Mouse (Mus musculus): ENCODE results near the gene Snx15.
A peak's percentile ranks its signal among the peaks of the same experiment; 100 is the strongest.

Snx15 gene

DNA sequence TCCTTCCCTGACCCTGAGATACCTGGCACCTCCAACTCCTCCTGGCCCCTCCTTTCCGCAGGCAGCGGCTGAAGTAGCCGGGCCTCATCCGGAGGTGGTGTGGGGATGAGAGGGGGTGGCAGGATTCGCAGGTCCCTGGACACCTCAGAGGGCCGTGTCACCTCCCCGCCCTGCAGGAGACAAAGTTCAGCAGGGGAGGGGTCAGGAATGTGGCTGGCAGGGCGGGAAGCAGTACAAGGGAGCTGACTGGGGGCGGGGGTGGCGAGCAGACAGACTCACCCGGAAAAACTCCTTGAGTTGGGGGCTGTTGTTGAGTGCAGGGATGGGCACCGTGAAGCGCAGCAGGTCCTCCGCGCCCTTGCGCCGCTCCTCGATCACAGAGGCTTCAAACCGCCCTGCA is 6.3 kb downstream of the Snx15 start:
- peak in 1 of 2 experiments; percentile 62 for DNase-seq (ENCODE audit: low spot score in 2 of 2)

DNA sequence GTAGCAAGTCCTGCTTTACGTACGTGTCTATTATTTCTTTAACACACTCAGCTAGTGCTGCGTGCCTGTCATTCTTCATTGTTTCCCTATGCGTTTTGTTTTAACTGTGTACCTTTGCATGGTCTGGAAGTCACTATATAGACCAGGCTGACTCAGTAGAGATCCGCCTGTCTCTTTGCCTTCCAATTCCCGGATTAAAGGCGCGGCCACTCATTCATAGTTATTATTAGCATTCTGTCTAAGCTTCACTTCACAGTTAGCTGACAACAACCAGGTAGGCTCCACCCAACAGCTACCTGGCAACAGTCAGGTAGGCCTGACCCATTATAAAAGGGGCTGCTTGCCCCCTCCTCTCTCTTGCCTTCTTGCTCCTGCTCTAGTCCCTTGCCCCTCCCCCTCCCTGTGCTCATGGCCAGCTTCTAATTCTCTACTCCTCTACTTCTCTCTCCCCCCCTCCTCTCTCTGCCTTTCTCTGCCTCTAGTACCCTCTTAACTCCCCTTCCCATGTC is 9.4 kb downstream of the Snx15 start:
- no peak for DNase-seq (ENCODE audit: low spot score in 2 of 2)

DNA sequence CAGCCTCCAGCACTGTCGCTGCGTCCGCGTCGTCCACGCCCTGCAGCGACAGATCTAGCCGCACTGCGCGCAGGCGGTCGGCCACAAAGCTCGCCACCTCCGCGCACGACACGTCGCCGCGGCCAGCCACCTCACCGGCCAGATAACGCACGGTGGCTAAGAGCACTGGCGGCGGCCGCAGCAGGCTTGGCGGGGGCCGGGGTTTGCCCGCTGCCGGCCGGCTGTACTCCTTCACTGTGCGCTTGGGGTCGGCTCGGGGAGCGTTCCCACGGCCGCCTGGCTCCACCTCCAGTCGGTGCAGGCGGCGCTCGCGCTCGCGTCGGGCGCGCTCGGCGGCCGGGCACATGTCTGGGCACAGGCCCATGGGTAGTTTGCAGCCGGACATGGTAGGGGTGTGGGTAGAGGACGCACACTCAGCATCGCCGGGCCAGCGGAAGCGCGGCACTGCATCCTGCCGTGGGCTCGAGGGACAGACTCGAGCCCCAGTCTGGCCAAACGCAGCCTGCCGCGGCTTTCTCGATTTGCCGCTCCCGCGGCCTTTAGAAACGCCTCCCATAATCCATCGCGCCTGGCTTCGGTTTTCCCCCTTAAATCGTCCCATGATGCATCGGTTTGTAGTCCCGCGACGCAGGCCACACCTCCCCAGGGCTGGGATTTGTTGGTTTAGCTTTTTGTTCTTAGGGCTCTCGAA is 10.0 kb downstream of the Snx15 start, which contains the start of gene Sac3d1:
Gene Sac3d1, minus strand, starts transcription at position 665 of the 691 bp plus-strand sequence.
- DNase-seq (ENCODE audit: low spot score in 2 of 2), result peak; percentile 88 to 92

DNA sequence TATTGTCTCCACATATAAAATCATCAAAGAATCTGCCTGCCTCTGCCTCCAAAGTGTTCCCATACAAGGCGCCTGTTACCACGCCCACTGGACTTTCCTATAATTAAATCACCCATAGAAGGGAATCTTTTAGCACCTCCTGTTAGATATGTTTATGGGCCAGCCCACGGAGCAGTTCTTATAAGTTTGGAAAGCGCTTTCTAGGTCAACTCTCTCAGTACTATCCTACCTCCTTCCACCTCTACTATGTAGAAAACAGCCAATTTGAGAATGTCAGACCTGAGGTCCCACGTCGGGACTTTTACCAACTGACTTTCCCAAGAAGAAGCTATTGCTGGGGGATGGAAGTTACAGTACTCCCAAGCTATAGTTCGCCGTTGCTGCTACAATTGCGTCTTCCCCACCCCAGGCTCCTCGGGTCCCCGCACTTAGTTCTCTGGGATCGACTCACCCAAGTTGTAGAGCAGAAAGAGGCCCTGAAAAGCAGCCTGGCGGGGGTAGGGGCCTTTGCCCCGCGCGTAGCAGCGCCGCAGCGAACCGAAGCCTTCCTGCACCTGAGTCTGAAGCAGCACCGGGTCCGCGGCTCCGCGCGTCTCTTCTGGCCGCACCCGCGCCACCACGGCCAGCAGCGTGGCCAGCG is 10.6 kb downstream of the Snx15 start:
- DNase-seq (ENCODE audit: low spot score in 2 of 2), result no peak

DNA sequence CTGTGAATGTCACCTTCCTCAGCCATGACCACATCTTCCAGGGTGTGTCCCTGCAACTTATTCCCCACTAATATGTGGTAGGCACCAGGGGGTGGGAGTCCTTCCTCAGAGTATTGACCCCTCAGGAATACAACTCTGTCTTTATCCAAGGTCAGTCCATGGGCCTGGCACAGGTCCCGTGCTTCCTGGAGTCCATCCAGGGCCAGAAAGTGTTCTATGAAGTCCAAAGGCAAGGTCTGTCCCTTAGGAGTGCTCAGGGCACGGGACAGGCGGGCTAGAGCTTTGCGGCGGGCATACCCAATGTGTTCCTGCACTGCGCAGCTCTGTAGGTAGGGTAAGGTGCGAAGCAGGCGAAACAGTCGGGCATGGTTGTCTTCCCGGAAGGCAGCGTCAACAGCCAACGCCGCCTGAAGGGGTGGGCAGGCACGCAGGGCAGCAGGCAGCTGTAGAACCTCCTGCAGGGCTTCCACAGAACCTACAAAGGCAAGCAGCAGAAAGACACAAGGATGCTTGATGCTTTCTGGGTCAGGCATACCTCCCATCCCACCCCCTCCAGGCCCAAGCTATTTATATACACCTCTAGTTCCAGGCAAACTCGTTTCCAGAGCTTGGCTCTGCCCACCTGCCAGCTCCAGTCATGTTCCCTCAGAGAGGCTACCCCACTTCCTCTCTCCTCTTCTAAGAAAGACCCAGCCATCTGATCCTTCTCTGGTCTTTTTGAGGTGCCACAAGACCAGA is 11.8 kb downstream of the Snx15 start:
- DNase-seq (ENCODE audit: low spot score in 2 of 2), result no peak

DNA sequence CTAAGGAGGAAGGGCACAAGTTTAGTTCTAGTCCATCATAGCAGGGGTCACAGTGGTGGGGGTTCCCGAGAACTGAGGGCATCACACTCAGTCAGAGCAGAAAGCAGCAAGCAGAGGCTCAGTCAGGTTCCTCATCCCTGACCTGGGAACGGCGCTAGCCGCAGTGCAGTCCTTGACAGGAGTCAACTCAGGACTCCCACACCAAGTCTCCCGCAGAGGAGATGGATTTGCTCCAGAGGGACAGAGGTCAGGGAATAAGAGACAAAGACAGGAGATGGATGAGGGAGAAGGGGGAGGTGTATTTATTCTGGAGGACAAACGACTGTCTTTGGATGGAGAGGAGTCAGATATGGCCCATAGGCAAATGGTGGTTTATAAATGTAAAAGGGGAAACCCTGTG is 15.0 kb downstream of the Snx15 start:
- DNase-seq (ENCODE audit: low spot score in 2 of 2), result no peak

DNA sequence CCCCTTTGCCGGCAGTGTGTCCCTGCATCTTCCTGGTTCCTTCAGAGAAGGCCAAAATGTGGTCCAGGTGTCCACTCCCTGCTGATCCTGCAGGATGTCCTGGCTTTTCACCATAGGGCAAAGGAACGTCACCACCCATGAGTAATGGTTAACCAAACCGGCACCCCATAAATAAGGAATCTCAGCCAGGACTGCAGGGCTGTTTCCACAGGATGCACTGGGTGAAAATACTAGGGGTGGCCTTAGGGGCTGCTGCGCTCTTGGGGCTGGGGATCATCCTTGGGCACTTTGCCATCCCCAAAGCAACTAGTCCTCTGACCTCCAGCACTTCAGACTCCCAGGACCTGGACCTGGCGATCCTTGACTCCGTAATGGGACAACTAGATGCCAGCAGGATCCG is 22.5 kb downstream of the Snx15 start, which contains the start of gene Naaladl1:
Gene Naaladl1, plus strand, starts transcription at position 197 of the 400 bp plus-strand sequence.
- peak in 1 of 2 experiments; percentile 57 for DNase-seq (ENCODE audit: low spot score in 2 of 2)

DNA sequence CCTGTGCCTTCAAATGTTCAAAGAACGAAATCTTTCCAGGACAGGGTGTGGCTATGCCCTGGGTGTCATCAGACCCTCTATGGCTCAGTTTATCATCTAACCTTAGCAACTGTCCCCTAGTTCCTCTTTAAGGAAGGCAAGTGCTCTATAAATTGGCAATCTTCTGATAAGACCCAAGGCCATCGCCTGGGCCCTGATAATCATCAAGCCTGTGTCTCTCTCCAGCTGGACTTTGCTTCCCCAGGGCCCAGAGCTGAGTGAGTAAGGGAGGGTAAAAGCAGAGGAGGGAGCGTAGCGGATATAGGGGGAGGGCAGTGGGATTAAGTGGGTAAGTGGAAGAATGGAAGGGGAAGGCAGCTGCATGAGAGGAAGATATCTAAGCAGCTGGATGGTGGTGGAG is 23.6 kb downstream of the Snx15 start:
- DNase-seq (ENCODE audit: low spot score in 2 of 2), result no peak

DNA sequence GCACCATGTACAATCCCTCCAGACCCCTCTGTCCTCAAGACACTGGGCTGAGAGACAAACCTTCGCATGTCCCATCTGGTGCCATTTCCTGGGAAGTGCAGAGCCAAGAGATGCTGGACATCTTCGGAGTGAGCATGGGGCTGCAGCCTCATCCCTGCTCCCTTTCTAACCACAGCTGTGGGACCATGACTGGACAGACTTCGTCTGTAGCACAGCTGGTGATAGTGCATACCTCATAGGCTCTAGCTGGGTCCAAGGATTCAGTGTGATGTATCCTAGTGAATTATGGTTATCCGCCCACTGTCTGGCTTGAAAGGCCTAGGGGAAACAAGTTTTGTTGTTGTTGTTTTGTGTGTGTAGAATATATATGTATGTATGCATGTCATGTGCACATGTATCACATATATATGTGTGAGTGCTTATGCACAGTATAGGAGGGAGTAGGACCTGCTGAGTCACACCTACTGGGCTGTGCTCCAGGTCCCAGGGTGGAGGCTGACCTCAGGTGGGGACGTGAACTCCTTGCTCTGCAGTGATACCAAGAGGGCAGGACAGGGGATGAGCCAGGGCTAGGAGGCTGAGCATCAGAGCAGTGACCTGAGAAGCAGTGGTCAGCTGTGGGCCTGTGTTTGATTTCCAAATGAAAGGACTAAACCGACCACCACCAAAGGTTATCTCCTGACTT is 25.8 kb downstream of the Snx15 start:
- DNase-seq (ENCODE audit: low spot score in 2 of 2), result peak; percentile 82 to 86

DNA sequence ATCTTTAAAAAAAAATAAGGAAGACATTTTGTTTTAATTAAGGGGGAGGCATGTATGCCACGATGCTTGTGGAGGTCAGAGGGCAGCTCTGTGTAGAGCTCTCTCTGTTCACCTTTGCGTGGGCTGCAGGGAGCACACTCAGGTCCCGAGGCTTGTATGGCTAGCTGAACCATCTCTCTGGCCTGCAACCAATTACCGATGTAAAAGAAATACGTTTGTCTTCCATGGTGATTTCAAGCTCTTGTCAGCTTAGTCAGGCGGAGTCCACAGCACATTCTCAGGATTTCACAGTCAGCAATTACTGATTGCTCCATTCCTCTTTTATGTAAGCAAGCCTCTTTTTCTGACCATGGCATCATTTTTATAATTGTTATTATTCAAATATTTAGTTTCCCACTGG is 26.9 kb downstream of the Snx15 start:
- no peak for DNase-seq (ENCODE audit: low spot score in 2 of 2)

DNA sequence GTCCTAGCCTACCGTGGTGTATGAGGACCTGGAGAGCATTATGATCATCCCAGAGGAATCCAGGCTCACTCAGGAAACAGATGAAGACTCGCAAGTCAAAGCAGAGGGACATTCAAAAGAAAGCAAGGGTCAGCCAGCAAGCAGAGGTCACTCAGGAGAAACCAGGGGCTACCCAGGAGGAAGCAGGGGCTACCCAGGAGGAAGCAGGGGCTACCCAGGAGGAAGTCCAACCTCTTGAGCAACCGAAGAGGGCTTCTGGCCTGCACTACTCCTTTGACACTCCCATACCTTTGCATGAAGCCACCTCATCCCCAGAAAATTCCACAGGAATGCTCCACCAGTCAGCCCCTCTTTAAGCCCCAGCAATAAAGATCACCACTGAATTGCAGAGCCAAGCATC is 30.3 kb downstream of the Snx15 start:
- no peak for DNase-seq (ENCODE audit: low spot score in 2 of 2)

DNA sequence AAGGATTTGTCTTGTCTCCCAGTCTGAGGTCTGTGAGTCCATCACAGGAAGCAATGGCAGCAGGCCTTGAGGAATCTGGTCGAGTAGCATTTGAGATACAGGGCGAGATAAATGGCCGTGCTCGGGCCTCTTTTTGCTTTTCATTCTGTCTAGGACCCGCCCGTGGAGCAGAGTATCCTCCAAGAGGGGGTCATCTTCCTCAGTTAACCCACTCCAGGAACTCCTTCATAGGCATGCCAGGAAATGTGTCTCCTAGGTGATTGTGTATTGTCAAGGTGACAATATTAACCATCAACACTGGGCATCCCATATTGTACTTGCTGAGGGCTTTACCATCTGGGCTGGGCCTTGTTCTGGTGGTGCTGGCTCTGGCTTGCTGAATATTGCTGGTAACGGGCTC is 34.0 kb downstream of the Snx15 start, which contains the start of gene AC131692.1:
Gene AC131692.1, plus strand, starts transcription at position 301 of the 400 bp plus-strand sequence.
- no peak for DNase-seq (ENCODE audit: low spot score in 2 of 2)

DNA sequence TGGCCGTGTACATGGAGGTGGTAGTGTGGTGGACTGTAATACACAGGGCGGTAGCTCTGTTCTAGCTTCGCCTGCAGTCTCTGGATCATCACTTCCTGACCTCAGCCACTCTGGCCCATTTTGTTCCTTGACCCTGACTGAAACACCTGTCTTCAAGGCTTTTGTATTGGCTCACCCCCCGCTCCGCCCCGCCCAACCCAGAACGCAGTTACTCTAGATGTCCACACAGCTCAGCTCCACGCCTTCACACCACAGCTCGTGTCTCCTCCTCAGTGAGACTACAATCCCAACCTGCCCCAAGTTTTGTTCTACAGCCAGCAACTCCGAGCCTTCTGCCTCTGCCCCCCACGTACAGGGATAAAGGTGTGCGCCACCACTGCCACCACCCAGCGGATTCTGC is 39.3 kb downstream of the Snx15 start:
- DNase-seq (ENCODE audit: low spot score in 2 of 2), result no peak

DNA sequence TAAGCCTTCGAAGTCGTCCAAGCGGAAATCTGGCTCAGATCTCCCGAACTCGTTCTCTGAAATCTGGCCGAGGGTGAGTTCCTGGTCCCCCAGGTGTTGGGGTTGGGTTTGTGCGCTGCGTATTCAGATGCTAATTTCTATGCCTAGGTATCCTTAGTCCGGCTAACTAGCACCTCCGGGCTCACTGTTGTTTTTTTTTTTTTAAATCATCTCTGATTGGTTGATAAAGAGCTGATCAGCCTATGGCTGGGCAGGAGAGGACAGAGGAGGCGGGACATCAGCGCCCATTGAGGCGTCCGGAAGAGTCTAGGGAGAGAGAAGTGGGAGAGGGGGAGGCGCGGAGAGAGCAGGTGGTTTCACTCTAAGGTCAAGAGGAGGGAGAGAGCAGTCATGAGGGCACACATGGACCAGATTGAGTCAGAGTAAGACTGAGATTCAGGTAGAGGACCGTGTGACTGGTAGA is 42.7 kb downstream of the Snx15 start:
- DNase-seq (ENCODE audit: low spot score in 2 of 2), result peak; percentile 75 to 83

DNA sequence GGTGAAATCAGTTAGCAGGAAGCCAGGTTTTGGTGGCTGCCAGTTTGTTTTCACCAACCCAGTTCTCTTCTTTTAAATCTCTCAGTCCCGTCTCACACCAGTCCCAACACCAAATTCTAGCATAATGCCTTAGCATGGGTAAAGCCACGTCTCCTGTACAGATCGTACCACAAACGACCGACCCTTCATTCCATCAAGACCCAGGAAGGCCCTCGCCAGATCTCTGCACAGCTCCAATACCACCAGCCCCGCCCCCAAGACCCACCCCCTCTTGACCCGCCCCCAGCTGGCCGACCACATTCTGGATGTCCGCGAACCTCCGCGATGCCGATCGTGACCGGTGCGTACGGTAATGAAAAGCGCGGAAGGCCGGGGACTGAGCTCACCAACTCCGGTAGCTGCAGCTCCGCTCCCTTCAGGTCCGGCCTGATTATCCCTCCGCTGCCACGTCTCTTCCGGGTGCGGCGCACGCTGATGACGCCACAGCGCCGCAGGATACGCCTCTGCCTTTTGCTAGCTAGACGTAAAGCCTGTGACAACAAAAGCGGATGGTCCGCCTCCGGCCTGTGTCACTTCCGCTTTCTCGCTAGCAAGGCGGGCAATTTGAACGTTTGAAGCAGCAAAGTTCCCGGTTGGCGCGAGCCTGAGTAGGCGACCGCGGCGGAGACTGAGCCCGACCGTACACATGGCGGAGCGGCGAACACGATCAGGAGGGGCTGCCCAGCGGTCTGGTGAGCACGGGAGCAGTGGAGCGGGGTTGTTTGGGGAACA is 43.4 kb downstream of the Snx15 start, which contains the start of the genes Zfpl1 and Cdca5:
Gene Zfpl1, minus strand, starts transcription at position 479 of the 771 bp plus-strand sequence.
Gene Cdca5, plus strand, starts transcription at position 506 of the 771 bp plus-strand sequence.
- DNase-seq (ENCODE audit: low spot score in 2 of 2), result peak; percentile 95 to 97

DNA sequence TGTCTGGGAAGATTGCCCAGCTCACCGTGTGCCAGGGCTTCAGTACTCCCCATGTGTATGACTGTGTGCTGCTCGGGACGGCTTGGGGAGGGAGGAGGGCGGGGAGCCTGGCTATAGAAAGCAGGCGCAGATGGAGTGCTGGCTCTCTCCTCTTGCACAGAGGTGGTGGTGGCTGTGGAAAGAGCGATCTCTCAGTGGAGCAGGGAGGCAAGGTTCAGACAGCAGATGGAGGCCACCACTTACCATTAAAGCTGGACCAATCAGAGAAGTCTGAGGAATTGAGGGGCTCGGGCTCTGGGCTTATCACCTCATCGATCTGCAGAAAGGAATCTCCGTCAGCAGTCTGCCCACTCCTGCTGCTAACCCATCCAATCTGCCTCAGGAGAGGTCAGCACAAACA is 45.9 kb downstream of the Snx15 start, which contains the start of gene Gm28374:
Gene Gm28374, minus strand, starts transcription at position 101 of the 400 bp plus-strand sequence.
- no peak for DNase-seq (ENCODE audit: low spot score in 2 of 2)

DNA sequence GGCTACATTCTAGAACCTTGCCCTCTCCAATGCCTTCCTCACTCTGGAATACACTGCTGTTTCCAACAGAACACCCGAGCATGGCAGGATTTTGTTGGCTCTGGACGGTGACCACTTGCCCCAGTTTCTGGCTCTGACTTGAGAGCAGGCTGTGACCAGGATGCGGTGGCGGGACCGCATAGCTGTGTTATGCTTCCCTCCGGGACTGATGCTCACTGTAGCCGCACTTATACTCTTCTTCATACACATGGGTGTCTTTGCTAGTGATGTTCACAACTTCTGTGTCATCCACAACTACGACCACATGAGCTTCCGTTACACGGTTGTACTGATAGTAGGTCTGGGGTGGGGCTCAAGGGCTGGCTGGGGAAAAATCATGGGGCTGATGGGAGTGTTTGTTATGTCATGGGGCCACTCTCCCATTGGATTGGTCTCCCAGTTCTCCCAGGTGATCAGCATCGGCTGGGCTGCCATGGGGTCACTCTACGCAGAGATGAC is 48.1 kb downstream of the Snx15 start, which contains the start of gene Tmem262:
Gene Tmem262, plus strand, starts transcription at position 51 of the 498 bp plus-strand sequence.
- no peak for DNase-seq (ENCODE audit: low spot score in 2 of 2)

DNA sequence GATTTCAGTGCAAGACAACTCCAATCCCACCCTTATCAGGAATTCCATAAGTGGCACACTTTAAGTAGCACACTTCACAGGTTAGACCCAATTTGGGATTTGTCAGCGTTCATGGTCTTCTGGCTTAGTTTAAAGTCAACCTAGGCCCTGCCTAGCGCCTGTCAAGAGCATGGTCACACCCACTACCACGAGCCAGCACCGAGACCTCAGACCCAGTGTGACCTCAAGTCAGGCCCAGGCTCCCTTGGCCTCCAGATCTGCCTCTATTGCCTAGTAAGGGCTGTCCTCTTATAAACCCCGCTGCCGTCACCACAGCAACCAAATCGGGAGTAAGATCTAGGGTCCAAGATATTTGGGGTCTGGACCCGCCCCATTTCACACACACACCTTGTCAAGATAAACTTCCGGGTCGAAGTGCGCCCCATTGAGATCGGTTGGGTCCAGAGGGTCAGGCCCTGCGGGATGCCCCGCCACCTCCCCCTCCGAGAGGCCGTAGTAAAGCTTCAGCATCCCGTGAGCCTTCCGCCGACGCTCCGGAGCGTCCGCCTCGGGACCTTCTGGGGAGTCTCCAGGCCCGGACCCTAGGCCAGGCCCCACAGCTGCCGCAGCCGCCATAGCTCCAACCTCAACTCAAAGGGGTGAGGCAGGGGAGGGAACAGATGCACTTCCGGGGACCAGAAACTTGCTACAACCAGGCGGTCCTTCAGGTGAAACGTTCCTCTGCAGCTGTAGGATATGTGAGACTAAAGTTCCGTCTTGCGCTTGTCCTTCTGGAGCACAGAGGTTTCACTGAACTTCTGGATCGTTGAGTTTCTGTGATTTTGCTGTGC is 51.3 kb downstream of the Snx15 start, which contains the start of gene Vps51:
Gene Vps51, minus strand, starts transcription at position 668 of the 830 bp plus-strand sequence.
- peak; percentile 86 to 88 for DNase-seq (ENCODE audit: low spot score in 2 of 2)

DNA sequence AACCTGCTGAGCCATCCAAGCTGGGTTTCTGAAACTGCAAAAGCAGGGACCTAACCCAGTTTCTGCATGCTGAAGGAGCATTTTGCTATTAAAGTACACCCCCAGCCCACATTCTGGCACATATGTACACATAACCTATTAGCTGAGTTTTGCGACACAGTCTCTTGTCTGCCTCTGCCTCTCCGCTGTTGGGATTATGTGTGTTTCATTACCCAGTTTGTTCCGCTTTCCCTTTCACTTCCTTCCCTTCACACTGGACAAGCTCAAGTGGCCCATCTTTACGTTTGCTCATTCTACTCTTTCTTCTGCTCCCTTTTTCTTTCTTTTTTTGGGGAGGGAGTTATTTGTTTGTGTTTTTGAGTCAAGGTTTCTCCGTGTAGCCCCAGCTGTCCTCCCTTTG is 54.2 kb downstream of the Snx15 start:
- DNase-seq (ENCODE audit: low spot score in 2 of 2), result no peak

All from spleen, postnatal 4 days (tissue).